Mouse (Mus musculus) G1E-ER4 (cell line): ENCODE data around the gene Gabrg2. TPM values are rescaled to one million over a fixed set of nuclear protein-coding genes. Genes with fewer than 3 reads are reported as not detected.

Source experiments
- GATA1 ChIP-seq: IDR thresholded peaks from one replicate; pipeline ENCODE4 v1.8.0; 2012; ENCODE audit warnings: low read length, inconsistent platforms
- polyA plus RNA-seq: library from polyadenylated mRNA; stranded (reverse); fragments of >175 nt; gene quantifications from 2 replicates; pipeline ENCODE4 v1.2.3, GENCODE M21; 2012

Gabrg2 gene
- not detected in 2 replicates for polyA plus RNA-seq

GRCm38 (mm10) chr11:42000190-42001098 is at the start of gene Gabrg2:
Gene Gabrg2, minus strand, starts transcription at chr11:42000857.
- TF ChIP-seq GATA1, result no peak

DNA sequence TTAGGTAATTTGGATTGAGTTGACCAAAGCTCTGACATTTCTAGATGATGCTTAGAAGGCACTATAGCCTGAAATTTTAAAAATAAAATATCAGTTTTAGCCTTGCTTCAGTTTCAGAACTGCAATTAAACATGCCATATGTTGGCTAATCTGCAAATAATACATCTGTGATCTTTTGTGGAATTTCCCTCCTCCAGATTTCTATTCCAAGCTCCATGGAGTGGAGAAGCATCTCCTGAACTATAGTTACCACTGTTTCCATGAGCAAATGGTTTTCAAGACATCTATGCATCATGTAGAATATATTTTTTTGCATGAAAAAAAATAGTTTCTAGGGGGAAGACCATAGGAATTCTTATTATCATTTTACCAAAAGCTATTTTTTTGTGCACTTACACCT is 47.5 kb upstream of the Gabrg2 start:
- TF ChIP-seq GATA1, result no peak

DNA sequence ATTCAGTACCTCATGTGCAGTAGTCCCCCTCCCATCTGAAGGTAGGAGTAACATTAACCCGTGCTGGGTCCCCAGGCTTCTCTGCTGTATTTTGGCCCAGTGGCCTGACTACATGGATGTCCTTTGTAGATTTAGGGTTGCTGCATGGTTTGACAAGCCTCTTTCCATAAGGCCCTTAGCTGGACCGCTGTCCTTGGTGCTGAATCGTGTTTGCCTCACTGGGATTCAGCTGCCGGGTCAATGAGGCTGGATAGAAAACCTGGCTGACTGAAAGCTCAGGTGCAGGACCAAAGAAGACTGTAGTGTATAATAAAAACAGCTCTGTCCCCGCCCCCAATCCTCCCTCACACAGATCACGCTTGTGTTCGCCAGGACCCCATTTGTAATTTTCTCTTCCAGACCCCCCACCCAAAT is 1.2 kb downstream of the Gabrg2 start:
- TF ChIP-seq GATA1, result no peak

DNA sequence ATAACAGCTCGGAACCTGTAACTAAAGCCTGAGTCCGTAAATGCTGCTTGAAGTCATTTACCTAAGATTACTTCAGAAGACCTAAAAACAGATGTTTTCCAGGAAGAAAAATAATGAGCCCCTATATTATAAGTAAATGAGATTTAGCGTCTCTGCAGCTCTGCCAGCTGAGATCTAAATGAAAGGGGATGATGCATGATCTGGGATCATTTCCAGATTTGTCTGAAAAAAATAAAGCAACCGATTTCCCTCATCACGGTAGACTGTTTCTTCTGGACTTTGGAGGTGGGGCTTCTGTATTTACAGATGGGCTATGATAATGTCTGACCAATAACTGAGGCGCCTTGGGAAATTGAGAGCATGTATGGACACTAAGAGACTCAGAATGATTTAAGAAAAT is 20.5 kb downstream of the Gabrg2 start:
- no peak for TF ChIP-seq GATA1

DNA sequence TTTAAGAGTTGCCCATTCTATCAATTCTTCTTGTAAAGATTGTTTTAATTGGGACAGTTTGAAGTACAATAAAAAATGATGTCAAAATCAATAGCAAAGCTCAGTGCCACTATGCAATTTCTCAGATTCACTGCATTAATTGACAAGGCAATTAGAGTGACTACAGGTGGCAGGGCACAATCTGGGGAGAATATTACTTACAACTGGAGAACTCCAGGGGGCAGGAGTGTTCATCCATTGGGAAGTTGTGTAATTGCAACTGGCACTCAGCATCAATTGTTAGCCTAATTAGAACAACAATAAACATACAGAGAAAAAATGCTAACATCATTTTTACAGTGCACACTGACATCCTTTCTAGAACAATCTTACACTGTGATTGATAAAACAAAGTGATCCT is 32.1 kb downstream of the Gabrg2 start:
- TF ChIP-seq GATA1, result no peak

- no peak for TF ChIP-seq GATA1
These were observed 38.0 kb downstream of the Gabrg2 start for GRCm38 (mm10) chr11:41962706-41963105.

DNA sequence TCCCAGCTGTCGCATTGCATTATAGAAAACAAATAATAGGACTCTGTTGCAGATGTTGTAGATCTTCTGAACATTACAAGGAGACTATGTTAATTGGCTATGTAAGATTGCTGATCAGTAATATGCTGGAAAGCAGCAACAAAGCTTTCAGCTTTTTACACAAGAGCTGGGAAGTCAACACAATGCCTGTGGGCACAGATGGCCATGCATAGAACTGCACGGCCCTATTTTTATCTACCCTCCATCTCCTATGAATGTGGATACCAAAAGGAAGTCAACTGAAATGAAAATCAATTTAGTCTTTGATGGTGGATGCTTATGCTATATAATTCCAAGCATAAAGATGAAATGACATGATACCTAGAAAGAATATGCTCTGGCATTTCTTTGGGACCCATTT is 47.1 kb downstream of the Gabrg2 start:
- no peak for TF ChIP-seq GATA1

GRCm38 (mm10) chr11:41951898-41952297 is 48.8 kb downstream of the Gabrg2 start:
- TF ChIP-seq GATA1, result no peak

DNA sequence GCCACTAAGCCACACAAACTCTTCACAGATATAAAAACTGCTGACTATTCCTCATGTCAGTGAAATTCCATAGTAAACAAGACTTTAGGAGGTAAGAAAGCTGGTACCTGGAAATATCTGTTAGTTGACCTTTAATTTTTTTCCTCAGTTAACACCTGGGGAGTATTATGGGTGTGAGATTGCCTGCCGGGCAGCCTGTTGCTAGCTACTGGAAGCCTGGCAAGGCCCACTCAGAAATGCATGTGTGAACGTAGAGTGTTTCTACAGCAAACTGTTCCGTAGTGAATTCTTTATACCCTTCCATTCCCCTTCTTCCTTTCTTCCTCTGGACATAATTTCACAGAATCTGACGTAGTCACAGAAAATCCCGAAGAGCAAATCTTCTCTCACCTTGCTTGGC is 55.2 kb downstream of the Gabrg2 start:
- no peak for TF ChIP-seq GATA1

DNA sequence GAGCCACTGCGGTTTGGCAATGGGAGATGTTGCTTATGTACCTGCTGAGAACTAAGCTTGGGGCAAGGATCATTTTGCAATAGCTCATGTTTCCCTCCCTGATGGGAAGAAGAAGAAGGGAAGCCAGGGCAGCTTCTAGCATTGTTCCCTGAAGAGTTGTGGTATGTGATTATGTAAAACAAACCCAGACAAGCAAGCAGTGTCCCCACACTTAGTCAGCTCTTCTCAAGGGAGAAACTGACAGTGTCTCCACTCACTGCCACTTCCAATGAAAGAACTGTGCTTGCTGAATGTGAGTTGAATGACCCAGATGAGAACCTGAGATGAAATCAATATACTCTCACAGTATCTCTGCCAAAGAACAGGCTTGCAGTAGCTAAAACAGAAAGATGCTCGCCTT is 62.7 kb downstream of the Gabrg2 start:
- no peak for TF ChIP-seq GATA1

DNA sequence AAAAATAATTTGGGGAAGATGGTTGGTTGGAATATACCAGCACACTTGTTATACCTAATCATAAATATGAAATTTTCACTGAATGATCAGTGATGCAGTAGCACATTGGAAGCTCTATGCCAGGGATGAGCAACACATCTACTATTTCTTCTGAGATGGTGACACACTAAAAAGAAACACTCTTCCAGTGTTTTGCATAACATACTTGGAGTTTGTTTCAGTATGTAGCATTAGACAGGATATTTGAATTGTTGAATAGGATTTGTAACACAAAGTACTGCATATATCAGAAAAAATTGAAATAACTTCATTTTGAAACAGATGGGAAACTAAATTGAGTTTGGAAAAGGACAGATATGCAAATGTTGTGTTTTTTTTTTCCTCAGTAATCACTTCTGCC is 81.8 kb downstream of the Gabrg2 start:
- TF ChIP-seq GATA1, result no peak

DNA sequence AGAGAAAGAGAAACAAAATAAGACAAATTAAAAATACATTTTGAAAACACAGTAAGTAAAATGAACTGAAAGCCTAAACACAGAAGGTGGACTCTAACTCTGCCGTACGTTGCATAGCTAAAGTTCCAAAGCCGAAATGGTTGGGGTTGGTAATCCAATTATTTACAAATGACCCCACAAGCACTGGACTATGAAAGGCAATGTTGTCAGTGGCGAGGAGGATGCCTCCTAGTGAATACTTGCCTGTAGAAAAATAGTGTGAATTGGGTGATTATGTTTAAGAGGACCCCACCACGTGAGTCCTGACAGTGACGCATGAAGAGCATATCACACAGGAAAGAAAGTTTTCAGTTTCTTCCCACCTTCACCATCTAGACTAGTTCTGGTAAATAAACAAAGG is 86.6 kb downstream of the Gabrg2 start:
- TF ChIP-seq GATA1, result no peak

DNA sequence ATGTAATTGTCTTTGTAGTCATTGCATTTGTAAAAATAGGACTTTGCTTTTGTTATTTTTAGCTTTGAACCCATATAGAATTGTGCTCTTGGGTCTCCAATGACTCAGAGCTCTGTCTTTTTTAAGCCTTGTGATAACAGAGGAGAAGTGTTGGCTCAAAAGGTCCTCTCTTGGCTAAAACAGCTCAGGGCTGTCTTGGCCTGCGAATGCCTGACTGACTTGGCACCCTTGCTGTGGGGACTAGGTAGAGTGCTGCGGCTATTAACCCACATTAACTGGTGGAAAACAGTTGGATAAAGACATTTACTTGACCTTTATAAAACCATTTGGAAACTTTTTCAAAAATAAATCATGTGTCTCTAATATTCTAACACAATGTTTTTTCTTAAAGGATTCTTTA is 97.0 kb downstream of the Gabrg2 start:
- no peak for TF ChIP-seq GATA1

Other genes starting within 250 kb of the Gabrg2 start
- gene Gabra1, start 182.1 kb upstream of the Gabrg2 start, polyA plus RNA-seq, result not detected in 2 replicates